Mouse (Mus musculus): ENCODE measurements around the gene Fam155a.

The Fam155a gene

DNA sequence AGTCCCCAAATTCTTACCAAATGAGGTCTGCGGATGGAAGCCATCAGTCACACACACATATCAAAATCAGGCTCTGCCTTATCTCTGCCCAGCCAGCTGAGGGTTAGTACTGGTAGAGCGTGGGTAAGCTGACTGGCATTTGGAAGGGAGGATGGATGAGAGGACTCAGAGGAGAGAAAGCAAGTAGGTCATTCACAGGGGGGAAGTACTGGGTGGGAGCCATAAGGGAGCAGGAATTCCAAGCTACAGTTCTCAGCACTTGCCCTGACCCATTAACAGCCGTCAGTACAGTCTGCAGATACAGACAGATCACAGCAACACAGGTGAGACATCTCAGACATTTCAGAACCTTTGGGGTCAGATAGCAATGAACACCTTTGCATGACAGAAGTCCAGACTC lies 300.8 kb downstream of the Fam155a start:
- no peak for DNase-seq

GRCm38 (mm10) chr8:9461111-9461510 lies 309.9 kb downstream of the Fam155a start:
- no peak for DNase-seq

DNA sequence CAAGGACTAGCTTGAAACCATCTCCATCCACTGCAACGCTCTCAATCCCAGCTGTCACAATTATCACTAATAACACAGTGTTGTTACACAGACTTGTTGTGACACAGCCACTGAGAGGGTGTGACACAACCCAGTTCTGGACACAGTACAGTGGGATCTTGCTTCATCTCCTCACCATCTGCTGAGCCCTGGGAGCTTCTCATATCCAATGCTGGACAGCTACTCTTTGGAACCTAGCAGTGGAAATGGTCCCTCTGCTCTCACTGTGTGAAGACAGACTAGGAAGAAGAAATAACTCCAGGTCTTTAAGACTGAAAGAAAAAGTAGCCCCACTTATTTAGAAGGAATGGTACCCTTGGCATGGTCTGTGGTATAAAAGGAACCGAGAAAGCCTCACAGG lies 310.3 kb downstream of the Fam155a start:
- DNase-seq, result no peak

DNA sequence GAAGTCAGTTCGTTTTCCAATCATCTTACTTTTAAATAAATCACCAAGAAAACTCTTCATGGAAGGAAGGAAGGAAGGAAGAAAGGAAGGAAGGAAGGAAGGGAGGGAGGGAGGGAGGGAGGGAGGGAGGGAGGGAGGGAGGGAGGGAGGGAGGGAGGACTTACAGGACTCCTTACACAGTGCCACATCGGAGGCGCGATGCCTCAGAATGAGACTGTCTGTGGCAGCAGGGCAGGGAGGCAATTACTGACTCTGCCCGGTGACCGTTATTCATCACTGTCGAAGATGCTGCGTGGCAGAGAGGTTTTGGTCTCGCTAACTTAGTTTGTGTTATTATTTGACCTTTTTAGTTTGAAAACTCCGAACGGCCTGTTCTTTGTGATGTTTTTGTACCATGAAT lies 312.3 kb downstream of the Fam155a start:
- no peak for DNase-seq

DNA sequence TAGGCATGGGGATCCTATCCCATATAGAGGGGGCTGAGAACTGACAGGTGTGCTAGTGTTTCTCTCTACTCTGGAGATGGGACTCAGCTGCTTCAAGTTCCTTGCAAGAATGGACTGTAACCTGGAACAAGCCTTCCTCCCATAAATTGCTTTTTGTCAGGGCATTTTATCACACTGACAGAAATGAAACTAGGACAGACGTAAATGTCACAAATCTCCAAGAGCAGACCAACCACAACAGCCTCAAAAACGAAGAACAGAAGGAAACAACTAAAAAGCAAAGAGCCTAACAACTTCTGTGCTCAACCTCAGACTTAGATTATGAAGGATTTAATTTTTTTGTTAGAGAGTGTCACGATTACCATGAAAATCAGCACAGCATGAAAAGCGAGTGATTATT lies 315.8 kb downstream of the Fam155a start:
- no peak for DNase-seq

DNA sequence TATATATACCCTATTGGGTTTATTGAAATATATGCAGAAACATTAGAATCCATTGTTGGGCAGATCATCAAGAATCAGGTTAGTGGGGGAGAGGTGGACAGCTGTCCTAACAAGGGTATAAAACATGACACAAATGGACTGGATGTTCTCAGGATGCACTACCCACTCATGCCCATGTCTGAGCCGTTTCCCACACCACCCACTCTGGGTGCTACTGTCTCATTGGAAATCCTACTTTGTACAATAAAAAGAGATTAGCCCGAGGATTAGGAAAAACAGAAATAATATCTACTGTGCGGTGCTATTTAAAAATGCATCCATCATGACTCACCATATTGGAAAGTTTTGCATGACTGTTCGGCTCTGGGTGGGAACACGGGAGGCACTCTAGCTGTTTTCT lies 317.2 kb downstream of the Fam155a start:
- no peak for DNase-seq

DNA sequence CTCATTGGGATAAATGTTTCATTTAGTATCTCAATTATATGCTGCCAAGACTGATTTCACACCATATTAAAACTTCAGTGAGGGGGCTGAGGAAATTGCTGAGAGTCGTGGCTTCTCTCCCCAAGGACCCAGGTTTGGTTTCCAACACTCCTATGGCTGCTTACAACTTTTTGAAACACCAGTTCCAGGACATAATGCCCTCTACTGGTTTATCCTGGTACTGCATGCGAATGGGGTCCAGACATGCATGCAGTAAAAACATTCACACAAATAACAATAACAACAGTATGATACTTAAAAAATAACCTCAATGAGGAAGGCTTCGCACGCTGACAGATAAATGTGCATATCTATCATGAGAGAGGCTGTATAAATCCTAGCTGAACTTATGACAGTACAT lies 319.4 kb downstream of the Fam155a start:
- peak; percentile 31 for DNase-seq

- no peak for DNase-seq
These were observed 322.3 kb downstream of the Fam155a start for GRCm38 (mm10) chr8:9448613-9449012.

DNA sequence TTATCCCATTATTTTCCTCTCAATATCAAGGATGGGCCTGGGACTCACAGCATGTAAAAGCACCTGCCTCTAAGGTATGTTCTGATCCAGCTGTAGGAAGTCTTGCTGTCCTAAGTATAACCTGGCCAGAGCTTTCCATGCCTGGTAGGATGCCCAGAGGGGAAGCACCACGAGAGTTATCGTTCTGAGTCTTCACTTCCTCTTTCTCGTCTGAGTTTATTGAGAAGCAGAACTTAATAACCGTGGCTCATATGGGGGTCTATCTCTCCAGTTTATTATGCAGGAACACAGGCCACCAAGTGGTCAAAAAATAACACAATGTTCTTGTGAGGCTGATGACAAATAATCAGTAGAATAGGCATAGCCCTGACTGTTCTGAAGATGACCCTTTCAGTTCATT lies 333.1 kb downstream of the Fam155a start:
- DNase-seq, result no peak

GRCm38 (mm10) chr8:9435501-9435900 lies 335.5 kb downstream of the Fam155a start:
- DNase-seq, result no peak

DNA sequence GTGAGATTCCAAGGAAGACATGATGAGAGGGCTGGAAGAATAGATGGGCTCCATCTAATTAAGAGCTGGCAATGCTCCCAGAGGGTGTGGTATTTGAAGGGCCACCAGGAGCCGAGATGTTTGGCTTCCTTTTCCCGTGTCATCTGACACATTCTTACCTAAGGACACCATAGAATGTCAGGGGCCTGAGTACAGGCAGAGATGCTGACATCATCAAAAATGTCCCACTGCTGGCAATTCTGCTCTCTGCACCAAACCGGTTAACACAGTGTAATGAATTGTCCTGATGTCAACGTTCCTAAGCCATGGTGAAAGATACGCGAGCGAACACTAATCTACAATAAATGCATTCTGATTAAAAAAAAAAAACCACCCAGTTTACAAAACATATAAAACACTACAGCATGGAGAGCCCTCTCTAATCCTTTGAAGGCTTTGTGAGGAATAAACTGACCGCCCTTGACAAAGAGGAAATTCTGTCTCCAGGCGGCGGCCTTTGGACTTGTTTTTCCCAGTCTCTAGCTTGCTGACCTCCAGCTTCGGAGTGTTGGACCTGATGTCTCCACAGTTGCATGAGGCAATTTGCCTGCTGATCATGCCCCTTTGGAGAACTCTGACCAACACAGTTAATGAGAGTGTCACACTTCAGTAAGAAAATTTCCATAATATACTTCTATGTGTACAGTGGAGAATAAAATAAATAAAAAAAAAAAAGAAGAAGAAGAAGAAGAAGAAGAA lies 338.2 kb downstream of the Fam155a start:
- no peak for DNase-seq

DNA sequence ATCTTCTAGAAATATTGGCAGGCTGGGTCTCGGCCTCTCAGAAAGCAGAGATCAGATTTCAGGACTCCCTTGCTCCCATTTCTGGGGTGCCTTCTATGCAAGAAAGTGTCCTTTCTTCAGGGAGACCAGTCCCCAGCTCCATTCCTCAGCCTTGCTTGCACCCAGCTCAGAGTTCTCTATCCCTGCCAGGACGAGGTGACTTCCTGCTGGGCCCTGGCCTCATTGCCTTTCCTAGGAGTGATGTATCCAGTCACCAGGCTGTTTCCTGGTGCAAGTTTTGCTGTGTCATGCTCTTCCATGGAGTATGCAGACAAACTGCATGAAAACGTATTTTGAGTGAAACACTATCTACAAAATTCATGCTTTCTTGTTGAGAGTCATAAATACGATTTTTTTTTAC lies 342.1 kb downstream of the Fam155a start:
- no peak for DNase-seq

- DNase-seq, result no peak
These were observed 346.9 kb downstream of the Fam155a start for GRCm38 (mm10) chr8:9424069-9424468.

DNA sequence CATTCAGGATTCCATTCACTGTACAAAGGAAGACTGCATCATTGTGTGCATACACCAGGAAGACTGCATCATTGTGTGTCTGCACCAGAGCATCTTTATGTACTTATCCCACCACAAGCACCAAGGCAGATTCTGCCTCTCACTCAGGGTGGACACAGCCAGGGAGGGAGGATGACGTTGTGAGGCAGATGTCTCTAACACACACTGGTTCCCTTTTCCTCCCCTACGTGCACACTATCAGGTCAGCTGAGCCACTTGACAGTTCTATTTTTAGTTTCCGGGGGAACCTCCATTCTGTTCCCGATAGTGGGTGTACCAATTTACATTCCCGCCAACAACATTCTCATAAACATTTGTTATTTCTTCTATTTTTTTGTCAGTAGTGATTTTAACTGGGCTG lies 347.4 kb downstream of the Fam155a start:
- no peak for DNase-seq

GRCm38 (mm10) chr8:9423184-9423583 lies 347.8 kb downstream of the Fam155a start:
- no peak for DNase-seq

GRCm38 (mm10) chr8:9418856-9419800 lies 351.8 kb downstream of the Fam155a start:
- DNase-seq, result no peak

DNA sequence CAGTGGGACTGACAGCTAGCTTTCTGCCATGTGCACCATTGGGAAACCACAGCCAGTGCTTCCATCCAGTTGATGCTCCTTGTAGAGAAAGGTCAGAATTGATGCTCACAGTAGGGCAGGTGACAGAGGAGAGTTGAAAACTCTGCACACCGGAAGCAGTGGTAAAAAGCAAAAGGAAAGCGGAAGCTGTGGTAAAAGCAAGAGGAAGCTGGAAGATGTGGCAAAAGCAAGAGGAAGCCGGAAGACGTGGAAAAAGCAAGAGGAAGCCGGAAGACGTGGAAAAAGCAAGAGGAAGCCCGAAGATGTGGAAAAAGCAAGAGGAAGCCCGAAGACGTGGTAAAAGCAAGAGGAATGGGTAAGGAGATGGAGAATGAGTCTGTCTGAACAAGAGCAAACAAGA lies 354.8 kb downstream of the Fam155a start:
- DNase-seq, result no peak

DNA sequence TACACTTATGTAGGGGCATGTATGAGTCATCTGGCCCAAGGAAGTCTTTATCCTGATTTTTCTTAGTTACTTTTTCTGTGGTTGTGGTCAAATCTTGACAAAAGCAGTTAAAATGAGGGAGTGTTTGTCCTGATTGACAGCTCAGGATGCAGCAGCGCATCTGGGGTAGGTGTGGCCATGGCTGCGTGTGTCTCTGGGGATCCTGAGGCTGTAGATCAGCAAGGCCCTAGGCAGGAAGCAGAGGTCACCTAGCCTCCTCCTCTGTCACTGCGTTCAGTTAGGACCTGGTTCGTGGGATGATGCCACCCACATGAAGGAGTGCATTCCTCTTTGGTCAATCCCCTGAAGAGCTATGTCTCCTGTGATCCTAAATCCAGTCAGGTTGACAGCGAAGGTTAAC lies 362.5 kb downstream of the Fam155a start:
- DNase-seq, result no peak

GRCm38 (mm10) chr8:9406204-9406603 lies 364.8 kb downstream of the Fam155a start:
- no peak for DNase-seq

DNA sequence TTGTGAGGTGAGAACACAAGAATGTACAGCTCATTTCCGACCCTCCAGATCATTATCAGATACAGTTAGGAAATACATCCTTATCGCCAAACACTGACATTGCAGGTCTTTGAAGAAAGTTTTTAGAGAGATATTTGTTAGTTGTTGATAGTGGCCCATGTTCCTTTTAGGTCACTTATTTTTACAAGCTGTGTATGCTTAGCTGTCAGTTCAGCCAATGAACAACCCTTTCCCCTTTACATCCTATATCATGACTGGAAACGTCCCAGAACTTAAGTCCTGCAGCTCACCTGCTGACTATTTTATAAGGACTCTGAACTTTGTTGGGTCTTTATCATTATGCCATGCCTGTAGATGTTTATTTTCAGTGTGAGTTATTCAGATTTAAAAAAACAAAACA lies 366.3 kb downstream of the Fam155a start:
- DNase-seq, result no peak

DNA sequence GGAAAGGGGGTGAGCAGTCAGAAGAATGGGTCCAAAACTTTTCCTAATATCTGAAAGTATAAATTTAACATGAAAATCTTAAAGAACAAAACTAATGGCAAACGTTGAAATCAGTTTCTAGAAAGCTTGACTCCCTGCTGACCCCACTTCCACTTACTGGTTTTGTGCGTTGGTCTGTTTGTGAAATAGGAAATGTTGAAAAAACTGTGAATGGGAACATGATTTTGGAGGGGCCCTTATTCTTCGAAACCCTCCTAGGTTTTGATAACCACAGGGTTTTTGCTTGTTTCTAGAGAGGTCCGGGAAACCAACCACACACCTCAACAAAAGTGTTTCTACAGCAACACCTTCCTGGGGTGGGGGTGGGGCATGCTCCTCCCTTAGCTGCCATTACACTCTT lies 368.6 kb downstream of the Fam155a start:
- no peak for DNase-seq

- DNase-seq, result no peak
These were observed 372.2 kb downstream of the Fam155a start for GRCm38 (mm10) chr8:9398606-9399263.

- no peak for DNase-seq
These were observed 372.9 kb downstream of the Fam155a start for GRCm38 (mm10) chr8:9398040-9398439.

GRCm38 (mm10) chr8:9394670-9395069 lies 376.3 kb downstream of the Fam155a start:
- DNase-seq, result no peak
